Mouse (Mus musculus) embryonic fibroblast, embryonic 13.5 days (primary cell): Measurements from ENCODE around the gene Slc25a13. TPM values are rescaled to one million over a fixed set of nuclear protein-coding genes. Genes with fewer than 3 reads are reported as not detected.
"Not testable (repeated sequence)": the region's sequence is repeated elsewhere in the genome, so short reads cannot be mapped to it uniquely, and the experiment has no call there.

Source experiments
- H3K27ac ChIP-seq: 2 replicates; pipeline ENCODE4 v1.5.1; 2012; ENCODE audit warnings: low read length, control low read depth, inconsistent platforms; ENCODE audit not compliant: insufficient read depth
- H3K4me1 ChIP-seq: 2 replicates; pipeline ENCODE4 v1.6.1; 2011; ENCODE audit warnings: low read length; ENCODE audit not compliant: control insufficient read depth, insufficient read depth
- H3K4me3 ChIP-seq: 2 replicates; pipeline ENCODE4 v1.5.1; 2011; ENCODE audit warnings: mild to moderate bottlenecking, control low read depth, low read length; ENCODE audit not compliant: insufficient read depth
- CTCF ChIP-seq: IDR thresholded peaks from 2 replicates; pipeline ENCODE4 v1.5.1; 2011; ENCODE audit warnings: mild to moderate bottlenecking, control low read depth, low read length, moderate library complexity, borderline replicate concordance; ENCODE audit not compliant: insufficient read depth
- POLR2A ChIP-seq: IDR thresholded peaks from 2 replicates; pipeline ENCODE4 v1.6.1; 2011; ENCODE audit warnings: low read depth, mild to moderate bottlenecking, control low read depth, low read length, moderate library complexity
- polyA plus RNA-seq: library from polyadenylated mRNA; stranded (reverse); fragments of >200 nt; gene quantifications from 2 replicates; pipeline ENCODE4 v1.2.4, GENCODE M21; 2011; ENCODE audit warnings: low read depth; ENCODE audit not compliant: missing spikeins, insufficient read length

The Slc25a13 gene
- polyA plus RNA-seq, 1 experiment: 9.3 TPM

DNA sequence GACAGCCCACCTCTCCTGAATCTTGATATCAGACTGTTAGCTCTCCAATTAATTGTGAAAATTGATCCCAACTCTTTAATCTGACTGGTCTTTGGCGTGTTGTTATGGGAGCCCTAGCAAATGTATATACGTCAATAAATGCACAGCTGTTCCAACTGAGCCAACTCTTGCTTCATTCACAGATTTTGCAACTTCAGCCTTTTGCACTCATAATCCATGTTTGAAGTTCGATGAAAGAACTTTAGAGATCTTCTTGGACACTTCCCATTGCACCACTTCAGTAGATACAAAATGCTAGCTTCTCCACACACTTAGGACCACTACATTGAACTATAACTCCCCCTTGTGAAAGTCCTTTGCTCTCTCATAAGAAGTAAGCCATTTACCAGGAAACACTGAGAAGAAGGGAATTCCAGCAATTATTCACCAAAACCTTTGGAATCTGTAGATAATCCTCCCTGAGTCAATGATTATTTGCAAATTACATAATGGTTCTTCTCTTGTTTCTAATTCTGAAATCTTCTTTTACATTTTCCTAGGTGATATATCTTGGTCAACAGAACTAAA lies 11.3 kb downstream of the Slc25a13 start:
- H3K4me3 ChIP-seq: no peak overlapping the region
- no peak overlapping the region for H3K27ac ChIP-seq
- no peaks in the 10 kb centered on the region for H3K4me1 ChIP-seq
- TF ChIP-seq POLR2A: no peak

GRCm38 (mm10) chr6:6202451-6202850 lies 14.5 kb downstream of the Slc25a13 start:
- Histone ChIP-seq H3K4me1 (no peaks in the 10 kb centered on the region), H3K27ac (no peak overlapping the region), H3K4me3 (no peak overlapping the region)
- TF ChIP-seq CTCF (no peak), POLR2A (no peak)

- H3K4me3 ChIP-seq: no peak overlapping the region
- TF ChIP-seq CTCF: no peak
- no peak for TF ChIP-seq POLR2A
- H3K4me1 ChIP-seq: no peaks in the 10 kb centered on the region
These were observed 15.0 kb downstream of the Slc25a13 start for GRCm38 (mm10) chr6:6201977-6202376.

DNA sequence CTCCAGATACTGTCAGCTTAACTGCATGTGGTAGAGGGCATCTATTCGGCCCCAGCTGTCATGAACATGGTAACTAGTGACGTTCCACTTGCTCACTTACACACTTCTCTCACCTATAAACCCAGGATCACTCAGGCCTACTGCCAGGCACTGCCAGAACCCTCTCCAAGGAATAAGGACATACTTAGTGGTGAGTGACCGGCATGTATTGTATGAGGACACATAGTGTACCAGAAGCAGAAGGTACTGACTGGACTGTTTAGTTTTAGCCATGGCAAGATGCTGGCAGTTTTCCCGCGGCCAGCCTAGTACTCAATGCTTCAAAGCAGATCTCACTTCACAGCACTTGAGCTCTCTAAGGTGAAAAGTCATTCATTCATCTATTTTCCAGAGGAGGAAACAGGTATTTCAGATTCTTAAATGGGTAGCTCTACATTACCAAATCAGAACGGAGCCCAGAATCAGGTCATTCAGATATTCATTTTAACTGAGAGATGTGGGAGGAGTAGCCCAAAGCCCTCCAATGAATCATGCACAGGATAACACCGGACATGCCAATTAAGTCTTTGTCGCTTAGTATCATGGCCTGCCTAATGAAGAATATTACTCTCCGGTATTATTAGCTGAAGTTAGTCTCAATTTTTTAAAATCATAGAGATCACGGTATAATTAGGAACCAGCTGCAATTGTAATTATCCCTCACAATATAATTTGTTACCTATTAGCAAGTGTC lies 17.7 kb downstream of the Slc25a13 start:
- Histone ChIP-seq H3K4me3 (no peak overlapping the region), H3K27ac (no peak overlapping the region), H3K4me1 (peaks cover 3% of the 10 kb centered on the region; the same call in 1 of the 2 replicates)
- TF ChIP-seq CTCF (no peak), POLR2A (no peak)

More at GRCm38 (mm10) chr6:6201977-6202376, 15.0 kb downstream of the Slc25a13 start:
- no peak overlapping the region for H3K27ac ChIP-seq

DNA sequence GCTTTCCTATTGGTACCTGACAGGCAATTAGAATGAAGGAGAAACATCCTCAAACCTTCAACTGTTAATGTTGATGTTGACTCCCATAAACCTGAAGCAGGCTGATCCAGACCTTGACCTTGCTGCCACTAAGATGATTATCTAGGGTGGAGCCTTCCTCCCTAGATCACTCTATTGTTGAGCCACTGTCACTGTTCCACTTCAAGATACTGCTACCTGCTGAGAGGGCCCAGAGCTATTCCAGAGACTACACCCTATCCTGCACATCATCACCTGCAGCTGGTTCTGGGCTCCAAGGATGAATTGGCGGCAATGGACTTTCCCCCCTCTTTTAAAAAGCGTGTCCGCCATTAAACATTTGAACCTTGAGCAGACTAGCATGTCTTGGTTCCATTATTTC lies 18.9 kb downstream of the Slc25a13 start:
- not testable (repeated sequence) for H3K4me3 ChIP-seq, H3K27ac ChIP-seq, H3K4me1 ChIP-seq

GRCm38 (mm10) chr6:6197339-6197738 lies 19.6 kb downstream of the Slc25a13 start:
- no peak for TF ChIP-seq CTCF
- no peak for TF ChIP-seq POLR2A
- no peak overlapping the region for H3K27ac ChIP-seq
- H3K4me3 ChIP-seq: no peak overlapping the region
- H3K4me1 ChIP-seq: peaks cover 3% of the 10 kb centered on the region

GRCm38 (mm10) chr6:6196527-6196926 lies 20.4 kb downstream of the Slc25a13 start:
- Histone ChIP-seq H3K27ac (no peak overlapping the region), H3K4me1 (peaks cover 3% of the 10 kb centered on the region), H3K4me3 (no peak overlapping the region)
- TF ChIP-seq POLR2A: no peak
- TF ChIP-seq CTCF: no peak

DNA sequence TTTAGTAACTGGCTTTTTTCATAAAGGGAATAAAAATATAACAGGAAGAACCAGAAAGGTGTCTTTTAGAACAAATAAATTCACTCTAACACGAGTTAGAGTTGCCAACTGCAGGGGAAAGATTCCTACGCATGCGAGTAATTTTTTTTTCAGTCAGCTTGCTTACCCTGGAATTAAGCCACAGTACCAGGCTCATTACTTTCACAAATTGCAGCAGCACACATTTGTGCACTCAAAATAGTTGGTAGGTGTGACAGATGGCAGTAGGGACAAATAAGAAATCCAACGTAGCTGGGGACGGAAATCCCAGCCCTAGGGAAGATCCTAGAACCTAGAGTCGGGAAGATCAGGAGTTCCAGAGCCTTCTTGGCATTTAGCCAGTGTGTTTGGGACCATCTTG lies 22.1 kb downstream of the Slc25a13 start:
- TF ChIP-seq CTCF: no peak
- no peak for TF ChIP-seq POLR2A
- Histone ChIP-seq H3K27ac (no peak overlapping the region), H3K4me1 (peaks cover 3% of the 10 kb centered on the region), H3K4me3 (no peak overlapping the region)

GRCm38 (mm10) chr6:6193906-6194305 lies 23.1 kb downstream of the Slc25a13 start:
- Histone ChIP-seq H3K27ac (no peak overlapping the region), H3K4me1 (peaks cover 3% of the 10 kb centered on the region), H3K4me3 (no peak overlapping the region)
- TF ChIP-seq POLR2A: no peak
- TF ChIP-seq CTCF: no peak

- Histone ChIP-seq H3K27ac (no peak overlapping the region), H3K4me1 (peaks cover 3% of the 10 kb centered on the region), H3K4me3 (no peak overlapping the region)
- TF ChIP-seq POLR2A (no peak), CTCF (no peak)
These were observed 24.6 kb downstream of the Slc25a13 start for GRCm38 (mm10) chr6:6192413-6192812.
